Mouse (Mus musculus) heart, adult 2 months (tissue): ENCODE measurements around the gene Tstd2. TPM values are rescaled to one million over a fixed set of nuclear protein-coding genes. Genes with fewer than 3 reads are reported as not detected.

Experiments used
- DNase-seq, 2 experiments: peaks; one replicate each; pipeline ENCODE4 v3.0.0; 2021
- H3K27ac ChIP-seq: fragments of 200-600 bp; 2 replicates; pipeline ENCODE4 v1.8.1; 2022
- H3K27me3 ChIP-seq: fragments of 200-500 bp; 2 replicates; pipeline ENCODE4 v1.6.1; 2012; ENCODE audit warnings: mild to moderate bottlenecking, low read length, inconsistent platforms, mixed read lengths; ENCODE audit not compliant: control insufficient read depth, insufficient read depth
- H3K36me3 ChIP-seq: fragments of 200-500 bp; 2 replicates; pipeline ENCODE4 v1.6.1; 2012; ENCODE audit warnings: low read length, inconsistent platforms; ENCODE audit not compliant: control insufficient read depth, insufficient read depth
- H3K4me1 ChIP-seq: fragments of 200-500 bp; 2 replicates; pipeline ENCODE4 v1.6.1; 2011; ENCODE audit warnings: low read length; ENCODE audit not compliant: control insufficient read depth, insufficient read depth
- H3K4me3 ChIP-seq: fragments of 200-600 bp; 2 replicates; pipeline ENCODE4 v1.8.1; 2022
- H3K79me2 ChIP-seq: fragments of 200-500 bp; replicated peaks from 2 replicates; pipeline ENCODE4 v1.6.1; 2012; ENCODE audit warnings: mild to moderate bottlenecking, inconsistent platforms, low read length, moderate library complexity, mixed read lengths; ENCODE audit not compliant: control insufficient read depth, insufficient read depth
- H3K9ac ChIP-seq: fragments of 200-500 bp; 2 replicates; pipeline ENCODE4 v1.6.1; 2012; ENCODE audit warnings: low read depth, mild to moderate bottlenecking, control low read depth, inconsistent platforms, low read length, mixed read lengths
- CTCF ChIP-seq: fragments of 200-600 bp; IDR thresholded peaks from 2 replicates; pipeline ENCODE4 v1.8.1; 2022; ENCODE audit warnings: antibody characterized with exemption, mild to moderate bottlenecking, moderate library complexity
- EP300 ChIP-seq: fragments of 200-500 bp; IDR thresholded peaks from 2 replicates; pipeline ENCODE4 v1.6.1; 2011; ENCODE audit warnings: low read depth, low read length, control low read depth; ENCODE audit not compliant: insufficient read depth
- POLR2A ChIP-seq: fragments of 200-500 bp; IDR thresholded peaks from 2 replicates; pipeline ENCODE4 v1.6.1; 2011; ENCODE audit warnings: mild to moderate bottlenecking, low read depth, low read length, control low read depth; ENCODE audit not compliant: insufficient read depth
- WGBS: fragments of 180-500 bp; shearing (Covaris S2); methylation state at CpG from one replicate; pipeline ENCODE4 v1.1.7; 2018; 5-methylcytosine and 5-hydroxymethylcytosine counted together
- intact Hi-C: fragments of 180-260 bp; cut with DNase I; formaldehyde crosslinking; loops from one replicate; pipeline ENCODE4 v1.15.1; 2025
- long read RNA-seq: library from polyadenylated mRNA; stranded (forward); transcript quantifications from one replicate; pipeline ENCODE4 v2.0.0, GENCODE M21; 2021
- polyA plus RNA-seq: library from polyadenylated mRNA; depleted of rRNA; stranded (reverse); fragments of >200 nt; gene quantifications from 2 replicates; pipeline ENCODE4 v1.2.3, GENCODE M21; 2012; rRNA removed
- total RNA-seq, 2 experiments: library from RNA; stranded (reverse); gene quantifications; 2 replicates each; pipeline ENCODE4 v1.2.3; 2021

Tstd2 gene
- 10 to 100 TPM; 13.4 to 14.9 TPM for total RNA-seq
- polyA plus RNA-seq = 9.2 and 12.2 TPM in 2 replicates
- long read RNA-seq, transcript Tstd2-202 (10 exons, 3,726 nt) = major isoform, 9 of 17 reads
- long read RNA-seq, partial matches to known transcripts = 3 of 17 reads
- long read RNA-seq, other reads (novel, unspliced or antisense) = 3 of 17 reads

- DNase-seq = peak; percentile 95
- Histone ChIP-seq H3K4me1 (peaks cover 3% of the 10 kb centered on the region), H3K4me3 (peak within 1 kb of the TSS; percentile 90), H3K9ac (peak within 1 kb of the TSS; percentile 98), H3K79me2 (peaks cover 8% of the 10 kb centered on the region), H3K27me3 (no peaks in the 10 kb centered on the region), H3K27ac (peak within 1 kb of the TSS; percentile 98), H3K36me3 (no peaks in the 10 kb centered on the region; the same call in 1 of the 2 replicates)
- intact Hi-C loops = loop anchor here (2.0 kb wide), 1 partner anchor 250 kb away; the partner anchor contains the start of gene Trmo
- TF ChIP-seq POLR2A (peak; percentile 62), CTCF (no peak), EP300 (0 out of 2 replicates have a peak, but pooled peaks have one; percentile 9)
- under 1% methylated on average over 90 of the region's 90 CpGs for WGBS
Observed at GRCm38 (mm10) chr4:46138287-46139222, at the start of gene Tstd2, which contains the start of gene Ncbp1. Gene Tstd2, minus strand, starts transcription at chr4:46138694. Gene Ncbp1, plus strand, starts transcription at chr4:46138613.

GRCm38 (mm10) chr4:46186466-46186865 is 48.0 kb upstream of the Tstd2 start:
- Histone ChIP-seq H3K4me1 (no peaks in the 10 kb centered on the region), H3K27me3 (no peaks in the 10 kb centered on the region), H3K27ac (no peak overlapping the region), H3K36me3 (no peaks in the 10 kb centered on the region), H3K4me3 (no peak overlapping the region), H3K9ac (no peak overlapping the region), H3K79me2 (no peaks in the 10 kb centered on the region; the same call in 1 of the 2 replicates)
- 65% methylated on average over 3 of the region's 3 CpGs for WGBS
- no peak for DNase-seq
- TF ChIP-seq POLR2A = no peak
- no peak for TF ChIP-seq CTCF
- TF ChIP-seq EP300 = no peak
- intact Hi-C loops = no loop called here

GRCm38 (mm10) chr4:46185890-46186289 is 47.4 kb upstream of the Tstd2 start:
- Histone ChIP-seq H3K4me1 (no peaks in the 10 kb centered on the region), H3K9ac (no peak overlapping the region), H3K36me3 (no peaks in the 10 kb centered on the region), H3K27ac (no peak overlapping the region), H3K4me3 (no peak overlapping the region), H3K79me2 (no peaks in the 10 kb centered on the region; the same call in 1 of the 2 replicates), H3K27me3 (no peaks in the 10 kb centered on the region)
- WGBS = 90% methylated on average over 9 of the region's 9 CpGs
- TF ChIP-seq EP300 (no peak), CTCF (no peak), POLR2A (no peak)
- no peak for DNase-seq
- intact Hi-C loops = no loop called here

- H3K79me2 ChIP-seq = no peaks in the 10 kb centered on the region; the same call in 1 of the 2 replicates
- intact Hi-C loops = no loop called here
- no peaks in the 10 kb centered on the region for H3K36me3 ChIP-seq
- no peak overlapping the region for H3K27ac ChIP-seq
- no peaks in the 10 kb centered on the region for H3K27me3 ChIP-seq
- WGBS = 73% methylated on average over 8 of the region's 8 CpGs
- H3K4me1 ChIP-seq = no peaks in the 10 kb centered on the region
- no peak for DNase-seq
- TF ChIP-seq CTCF (no peak), POLR2A (no peak), EP300 (no peak)
- H3K4me3 ChIP-seq = no peak overlapping the region
- H3K9ac ChIP-seq = no peak overlapping the region
Observed at GRCm38 (mm10) chr4:46185423-46185822, 46.9 kb upstream of the Tstd2 start.

GRCm38 (mm10) chr4:46182181-46182580 is 43.7 kb upstream of the Tstd2 start:
- no peak for DNase-seq
- WGBS = 85% methylated on average over 7 of the region's 7 CpGs
- intact Hi-C loops = no loop called here
- Histone ChIP-seq H3K79me2 (no peaks in the 10 kb centered on the region), H3K36me3 (no peaks in the 10 kb centered on the region), H3K4me1 (no peaks in the 10 kb centered on the region), H3K4me3 (no peak overlapping the region), H3K27me3 (no peaks in the 10 kb centered on the region), H3K9ac (no peak overlapping the region), H3K27ac (no peak overlapping the region)
- TF ChIP-seq CTCF (no peak), EP300 (no peak), POLR2A (no peak)

- no peak overlapping the region for H3K27ac ChIP-seq
- no peak overlapping the region for H3K9ac ChIP-seq
- DNase-seq = no peak
- no peak for TF ChIP-seq CTCF
- no peak for TF ChIP-seq POLR2A
- no peak for TF ChIP-seq EP300
- WGBS = 85% methylated on average over 6 of the region's 6 CpGs
- no peaks in the 10 kb centered on the region for H3K27me3 ChIP-seq
- intact Hi-C loops = no loop called here
- no peaks in the 10 kb centered on the region for H3K36me3 ChIP-seq
- H3K79me2 ChIP-seq = no peaks in the 10 kb centered on the region
- no peak overlapping the region for H3K4me3 ChIP-seq
- H3K4me1 ChIP-seq = no peaks in the 10 kb centered on the region
Observed at GRCm38 (mm10) chr4:46181168-46181567, 42.7 kb upstream of the Tstd2 start.
